Mouse (Mus musculus): Measurements from ENCODE around the gene Rtp1.

- TF ChIP-seq POLR2A (IDR thresholded peaks at IDR 0.05; ENCODE audit: borderline replicate concordance, low read depth, low read length), result no peak
- no peak for TF ChIP-seq CTCF (IDR thresholded peaks at IDR 0.05; ENCODE audit: low read depth, low read length)
Observed at GRCm38 (mm10) chr16:23401463-23401862, 27.5 kb upstream of the Rtp1 start.
